Mouse (Mus musculus) forebrain, embryonic 14.5 days (tissue): ENCODE data around the gene Fgfr2. TPM values are rescaled to one million over a fixed set of nuclear protein-coding genes. Genes with fewer than 3 reads are reported as not detected.

Experiments
- ATAC-seq: fragments of 200-750 bp; cut with Nextera tagmentation; 2 replicates; pipeline ENCODE4 v1.8.0; 2017; ENCODE audit warnings: mild to moderate bottlenecking, moderate library complexity
- DNase-seq: peaks from one replicate; pipeline ENCODE4 v3.0.0-alpha.2; 2015; ENCODE audit warnings: low spot score
- H3K27ac ChIP-seq: fragments of 300-500 bp; sonication (generic); 2 replicates; pipeline ENCODE4 v1.5.1; 2014; ENCODE audit warnings: low read depth, mild to moderate bottlenecking, control low read depth, low read length, moderate library complexity
- H3K27me3 ChIP-seq: fragments of 300-500 bp; sonication (generic); replicated peaks from 2 replicates; pipeline ENCODE4 v1.6.1; 2014; ENCODE audit warnings: low read length, control low read depth, mixed read lengths; ENCODE audit not compliant: control insufficient read depth, insufficient read depth
- H3K36me3 ChIP-seq: fragments of 300-500 bp; sonication (generic); 2 replicates; pipeline ENCODE4 v1.6.1; 2014; ENCODE audit warnings: low read length, control low read depth; ENCODE audit not compliant: control insufficient read depth, insufficient read depth
- H3K4me1 ChIP-seq: fragments of 300-500 bp; sonication (generic); 2 replicates; pipeline ENCODE4 v1.6.1; 2014; ENCODE audit warnings: antibody characterized with exemption, low read length, control low read depth; ENCODE audit not compliant: control insufficient read depth, insufficient read depth
- H3K4me2 ChIP-seq: fragments of 300-500 bp; sonication (generic); 2 replicates; pipeline ENCODE4 v1.6.1; 2014; ENCODE audit warnings: mild to moderate bottlenecking, control low read depth, low read length
- H3K4me3 ChIP-seq: fragments of 300-500 bp; sonication (generic); 2 replicates; pipeline ENCODE4 v1.5.1; 2014; ENCODE audit warnings: low read depth, low read length, control low read depth
- H3K9ac ChIP-seq: fragments of 300-500 bp; sonication (generic); 2 replicates; pipeline ENCODE4 v1.6.1; 2014; ENCODE audit warnings: mild to moderate bottlenecking, low read length, control low read depth, moderate library complexity
- H3K9me3 ChIP-seq: fragments of 300-500 bp; sonication (generic); replicated peaks from 2 replicates; pipeline ENCODE4 v1.6.1; 2016; ENCODE audit warnings: low read length, control low read depth, mixed read lengths; ENCODE audit not compliant: control insufficient read depth
- WGBS: fragments of 180-500 bp; shearing (Covaris S2); extraction: QIAGEN DNeasy Blood & Tissue Kit; methylation state at CpG from one replicate; pipeline ENCODE4 v1.1.7; 2014; 5-methylcytosine and 5-hydroxymethylcytosine counted together
- polyA plus RNA-seq: library from polyadenylated mRNA; unstranded; fragments of >200 nt; fragmentation: Nextera tagmentation; extraction: Ambion mirVana; gene quantifications from 2 replicates; pipeline ENCODE4 v1.2.1, GENCODE M21; 2014

The Fgfr2 gene
- polyA plus RNA-seq, 1 experiment from 2014 or later: 35.9 TPM

DNA sequence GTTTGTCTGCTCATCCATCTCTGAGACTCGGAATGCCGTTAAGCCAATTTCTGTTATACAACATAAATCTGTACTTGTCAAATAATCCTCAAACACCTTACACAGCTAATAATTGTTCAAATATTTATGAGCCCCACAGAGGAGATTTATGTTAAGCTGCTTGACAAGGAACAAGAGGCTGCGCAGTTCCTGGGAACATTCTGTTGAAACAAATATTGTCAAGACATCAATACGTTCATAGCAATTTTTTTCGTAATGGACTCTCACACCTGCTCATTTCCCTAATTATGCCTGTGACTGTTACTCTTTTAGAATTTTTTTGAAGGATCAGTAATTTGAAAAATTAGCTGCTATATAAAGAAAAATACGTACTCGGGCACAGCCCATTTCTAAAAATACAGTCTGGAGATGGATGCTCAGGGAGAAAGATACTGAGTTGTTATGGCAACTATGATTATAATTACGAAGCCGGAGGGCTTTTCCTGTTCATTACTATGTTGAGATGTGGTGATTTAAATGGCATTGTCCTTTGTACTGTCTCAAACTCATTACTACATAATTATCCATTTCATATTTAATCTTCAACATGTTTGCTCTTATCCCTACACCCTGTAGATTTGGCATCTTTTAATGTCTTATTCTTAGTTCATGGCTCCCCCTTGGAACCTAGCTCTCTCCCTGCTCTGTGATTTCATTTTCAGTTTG lies 964.7 kb downstream of the Fgfr2 start:
- Histone ChIP-seq H3K4me1 (peaks cover 15% of the 10 kb centered on the region), H3K4me2 (no peak overlapping the region), H3K27ac (peak overlapping the region; percentile 22; the same call in 1 of the 2 replicates), H3K36me3 (no peaks in the 10 kb centered on the region), H3K9me3 (no peaks in the 10 kb centered on the region), H3K9ac (no peak overlapping the region), H3K27me3 (peaks cover 4% of the 10 kb centered on the region; the same call in 1 of the 2 replicates), H3K4me3 (no peak overlapping the region)
- WGBS: 70% methylated on average over 9 of the region's 9 CpGs
- DNase-seq: peak; percentile 70
- peak; percentile 64 for ATAC-seq

DNA sequence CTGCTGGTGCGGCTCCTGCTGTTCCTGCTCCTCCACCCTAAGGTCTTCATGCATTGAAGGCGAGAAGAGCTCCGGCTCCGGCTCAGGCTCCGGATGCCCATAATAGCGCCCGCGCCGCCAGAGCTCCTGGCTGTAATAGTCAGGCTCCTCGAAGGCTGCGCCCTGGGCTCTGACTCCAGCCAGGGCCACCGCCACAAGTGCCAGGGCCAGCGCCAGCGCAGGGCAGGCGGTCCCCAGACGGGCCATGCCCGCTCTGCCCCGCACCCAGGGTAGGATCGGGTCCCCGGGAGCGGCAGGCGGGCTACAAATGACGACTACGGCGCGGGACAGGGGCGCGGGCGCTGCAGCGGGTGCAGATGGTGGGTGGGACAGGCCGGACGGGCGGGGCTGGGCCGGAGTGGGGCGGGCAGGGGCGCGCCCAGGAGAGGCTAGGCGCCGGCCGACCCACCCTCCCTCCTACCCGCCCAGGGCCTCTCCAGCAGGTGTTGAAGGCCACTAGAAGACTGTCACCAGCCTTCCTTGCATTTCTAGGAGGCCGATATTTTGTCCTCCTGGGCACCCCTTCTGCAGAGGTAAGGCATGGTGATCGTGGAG lies 968.7 kb downstream of the Fgfr2 start, which contains the start of gene Cpxm2:
Gene Cpxm2, minus strand, starts transcription at position 372 of the 594 bp plus-strand sequence.
- DNase-seq (peak; percentile 18), ATAC-seq (no peak; the same call in 1 of the 2 replicates)
- H3K4me1 ChIP-seq: peaks cover 15% of the 10 kb centered on the region

GRCm38 (mm10) chr7:132153725-132154147 lies 969.4 kb downstream of the Fgfr2 start:
- Histone ChIP-seq H3K4me3 (no peak overlapping the region), H3K36me3 (no peaks in the 10 kb centered on the region), H3K4me2 (peak overlapping the region; percentile 71), H3K9ac (no peak overlapping the region), H3K9me3 (no peaks in the 10 kb centered on the region), H3K27me3 (peaks cover 4% of the 10 kb centered on the region; the same call in 1 of the 2 replicates), H3K27ac (no peak overlapping the region), H3K4me1 (peaks cover 15% of the 10 kb centered on the region)
- peak; percentile 70 for DNase-seq
- peak; percentile 69; the same call in 1 of the 2 replicates for ATAC-seq
- WGBS: 28% methylated on average over 6 of the region's 6 CpGs

More for the DNA sequence above, 968.7 kb downstream of the Fgfr2 start, which contains the start of gene Cpxm2:
- WGBS: 3% methylated on average over 37 of the region's 43 CpGs
- H3K9me3 ChIP-seq: no peaks in the 10 kb centered on the region
- peak within 1 kb of the TSS; percentile 26 for H3K4me3 ChIP-seq
- H3K36me3 ChIP-seq: no peaks in the 10 kb centered on the region
- no peak within 1 kb of the TSS for H3K27ac ChIP-seq
- H3K4me2 ChIP-seq: peak within 1 kb of the TSS; percentile 71
- peak within 1 kb of the TSS; percentile 60 for H3K9ac ChIP-seq
- peaks cover 4% of the 10 kb centered on the region; the same call in 1 of the 2 replicates for H3K27me3 ChIP-seq

- ATAC-seq (no peak), DNase-seq (peak; percentile 31)
- Histone ChIP-seq H3K27ac (no peak overlapping the region), H3K9ac (no peak overlapping the region), H3K4me3 (no peak overlapping the region), H3K4me1 (no peaks in the 10 kb centered on the region), H3K9me3 (no peaks in the 10 kb centered on the region), H3K4me2 (no peak overlapping the region), H3K27me3 (no peaks in the 10 kb centered on the region), H3K36me3 (no peaks in the 10 kb centered on the region)
- 75% methylated on average over 15 of the region's 15 CpGs for WGBS
Observed at GRCm38 (mm10) chr7:132145227-132145800, 977.8 kb downstream of the Fgfr2 start.

DNA sequence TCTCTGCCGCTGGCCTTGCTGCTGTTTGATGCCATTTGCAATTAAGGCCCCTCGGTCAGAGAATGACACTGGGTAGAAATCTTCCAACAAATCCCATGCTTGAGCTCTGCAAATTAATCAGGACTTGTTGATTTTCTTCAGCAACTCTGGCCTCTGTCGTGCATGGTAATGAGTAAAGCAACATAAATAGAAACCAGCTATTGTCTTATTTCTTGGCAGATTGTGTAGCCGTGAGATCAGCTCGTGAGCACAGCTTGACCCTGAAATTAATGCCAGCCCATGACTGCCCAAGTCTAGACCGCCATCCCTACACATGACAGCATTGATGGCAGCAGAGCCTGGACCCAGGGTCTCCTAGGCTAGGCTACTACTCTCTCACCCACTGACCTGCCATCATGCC lies 994.5 kb downstream of the Fgfr2 start:
- no peak overlapping the region for H3K4me2 ChIP-seq
- no peaks in the 10 kb centered on the region for H3K27me3 ChIP-seq
- H3K4me3 ChIP-seq: no peak overlapping the region
- DNase-seq (peak; percentile 16), ATAC-seq (no peak)
- no peak overlapping the region for H3K9ac ChIP-seq
- 28% methylated on average over 6 of the region's 6 CpGs for WGBS
- H3K4me1 ChIP-seq: no peaks in the 10 kb centered on the region
- H3K36me3 ChIP-seq: no peaks in the 10 kb centered on the region
- H3K9me3 ChIP-seq: 0 out of 2 replicates have a peak, but pooled peaks cover under 1% of the 10 kb centered on the region
- H3K27ac ChIP-seq: no peak overlapping the region

- DNase-seq: no peak
- WGBS: 72% methylated on average over 7 of the region's 7 CpGs
- Histone ChIP-seq H3K27me3 (no peaks in the 10 kb centered on the region), H3K4me2 (no peak overlapping the region), H3K9ac (no peak overlapping the region), H3K36me3 (no peaks in the 10 kb centered on the region), H3K9me3 (no peaks in the 10 kb centered on the region), H3K27ac (no peak overlapping the region), H3K4me3 (no peak overlapping the region), H3K4me1 (no peaks in the 10 kb centered on the region)
- no peak for ATAC-seq
Observed at GRCm38 (mm10) chr7:132124948-132125347, 998.2 kb downstream of the Fgfr2 start.

GRCm38 (mm10) chr7:132123211-132123610 lies 999.9 kb downstream of the Fgfr2 start:
- ATAC-seq (no peak), DNase-seq (no peak)
- Histone ChIP-seq H3K4me2 (no peak overlapping the region), H3K9me3 (no peaks in the 10 kb centered on the region), H3K36me3 (no peaks in the 10 kb centered on the region), H3K9ac (no peak overlapping the region), H3K27ac (no peak overlapping the region), H3K4me1 (no peaks in the 10 kb centered on the region), H3K4me3 (no peak overlapping the region), H3K27me3 (no peaks in the 10 kb centered on the region)
- WGBS: 81% methylated on average over 7 of the region's 7 CpGs

- H3K4me2 ChIP-seq: no peak overlapping the region
- no peaks in the 10 kb centered on the region for H3K9me3 ChIP-seq
- H3K4me1 ChIP-seq: no peaks in the 10 kb centered on the region
- H3K9ac ChIP-seq: no peak overlapping the region
- WGBS: 87% methylated on average over 4 of the region's 4 CpGs
- no peak for DNase-seq
- no peak for ATAC-seq
- no peaks in the 10 kb centered on the region for H3K27me3 ChIP-seq
- H3K27ac ChIP-seq: no peak overlapping the region
- H3K4me3 ChIP-seq: no peak overlapping the region
- H3K36me3 ChIP-seq: no peaks in the 10 kb centered on the region
Observed at GRCm38 (mm10) chr7:132119817-132120216, 1003.3 kb downstream of the Fgfr2 start.
